Mouse (Mus musculus) B cell, adult 2 months (primary cell): ENCODE measurements around the gene Rgs8.

Source experiments
- DNase-seq, 2 experiments: peaks; one replicate each; pipeline ENCODE4 v3.0.0; 2022

The Rgs8 gene

GRCm38 (mm10) chr1:153709451-153709850 is 56.6 kb downstream of the Rgs8 start:
- DNase-seq, result peak; percentile 35 to 44

- no peak for DNase-seq
These were observed 58.9 kb downstream of the Rgs8 start for GRCm38 (mm10) chr1:153711544-153712262.

- DNase-seq, result no peak
These were observed 59.8 kb downstream of the Rgs8 start for GRCm38 (mm10) chr1:153712633-153713032.

- no peak for DNase-seq
These were observed 65.2 kb downstream of the Rgs8 start for GRCm38 (mm10) chr1:153717990-153718389.

- no peak for DNase-seq
These were observed 68.1 kb downstream of the Rgs8 start for GRCm38 (mm10) chr1:153720935-153721334.

GRCm38 (mm10) chr1:153721565-153722310 is 68.9 kb downstream of the Rgs8 start:
- DNase-seq, result no peak

- DNase-seq, result peak; percentile 31 to 43
These were observed 70.6 kb downstream of the Rgs8 start for GRCm38 (mm10) chr1:153723426-153723825.

- DNase-seq, result no peak
These were observed 73.8 kb downstream of the Rgs8 start for GRCm38 (mm10) chr1:153726636-153727035.

- no peak for DNase-seq
These were observed 77.0 kb downstream of the Rgs8 start for GRCm38 (mm10) chr1:153729806-153730205.

- no peak for DNase-seq
These were observed 77.8 kb downstream of the Rgs8 start for GRCm38 (mm10) chr1:153730671-153731070.

GRCm38 (mm10) chr1:153733181-153733580 is 80.4 kb downstream of the Rgs8 start:
- no peak for DNase-seq

GRCm38 (mm10) chr1:153734866-153735265 is 82.0 kb downstream of the Rgs8 start:
- DNase-seq, result no peak

GRCm38 (mm10) chr1:153736096-153736495 is 83.3 kb downstream of the Rgs8 start:
- DNase-seq, result no peak

GRCm38 (mm10) chr1:153737101-153738085 is 84.6 kb downstream of the Rgs8 start:
- no peak for DNase-seq

- DNase-seq, result no peak
These were observed 86.7 kb downstream of the Rgs8 start for GRCm38 (mm10) chr1:153739437-153740015.

GRCm38 (mm10) chr1:153740145-153740544 is 87.3 kb downstream of the Rgs8 start, which contains the start of gene Rgs16:
Rgs16 (plus strand) TSS chr1:153740349.
- DNase-seq, result peak; percentile 69 to 71

- peak in 1 of 2 experiments; percentile 12 for DNase-seq
These were observed 88.1 kb downstream of the Rgs8 start for GRCm38 (mm10) chr1:153740775-153741400.

GRCm38 (mm10) chr1:153741551-153742316 is 88.9 kb downstream of the Rgs8 start:
- no peak for DNase-seq

- peak; percentile 88 for DNase-seq
These were observed 89.7 kb downstream of the Rgs8 start for GRCm38 (mm10) chr1:153742374-153743155.

- DNase-seq, result no peak
These were observed 93.4 kb downstream of the Rgs8 start for GRCm38 (mm10) chr1:153746119-153746670.
